Mouse (Mus musculus) forebrain, embryonic 11.5 days (tissue): ENCODE results near the gene Ncoa6. TPM values are rescaled to one million over a fixed set of nuclear protein-coding genes. Genes with fewer than 3 reads are reported as not detected.

Source experiments
- ATAC-seq: fragments of 200-750 bp; cut with Nextera tagmentation; replicated peaks from 2 replicates; pipeline ENCODE4 v1.8.0; 2017; ENCODE audit warnings: moderate TSS enrichment; ENCODE audit not compliant: low FRiP score
- DNase-seq: peaks from one replicate; pipeline ENCODE4 v3.0.0-alpha.2; 2017; ENCODE audit warnings: low spot score
- H3K27ac ChIP-seq: fragments of 300-500 bp; sonication (generic); 2 replicates; pipeline ENCODE4 v1.5.1; 2014; ENCODE audit warnings: low read depth, low read length
- H3K27me3 ChIP-seq: fragments of 300-500 bp; sonication (generic); 2 replicates; pipeline ENCODE4 v1.6.1; 2014; ENCODE audit warnings: mild to moderate bottlenecking, low read length, mixed read lengths; ENCODE audit not compliant: control insufficient read depth, insufficient read depth
- H3K36me3 ChIP-seq: fragments of 300-500 bp; sonication (generic); 2 replicates; pipeline ENCODE4 v1.6.1; 2014; ENCODE audit warnings: mild to moderate bottlenecking, low read length, moderate library complexity, mixed read lengths; ENCODE audit not compliant: control insufficient read depth, insufficient read depth
- H3K4me1 ChIP-seq: fragments of 300-500 bp; sonication (generic); replicated peaks from 2 replicates; pipeline ENCODE4 v1.6.1; 2014; ENCODE audit warnings: low read length, mixed read lengths; ENCODE audit not compliant: control insufficient read depth, insufficient read depth
- H3K4me2 ChIP-seq: fragments of 300-500 bp; sonication (generic); 2 replicates; pipeline ENCODE4 v1.6.1; 2014; ENCODE audit warnings: low read depth, mild to moderate bottlenecking, low read length, moderate library complexity, mixed read lengths; ENCODE audit not compliant: severe bottlenecking
- H3K4me3 ChIP-seq: fragments of 300-500 bp; sonication (generic); 2 replicates; pipeline ENCODE4 v1.5.1; 2014; ENCODE audit warnings: low read depth, low read length
- H3K9ac ChIP-seq: fragments of 300-500 bp; sonication (generic); 2 replicates; pipeline ENCODE4 v1.6.1; 2014; ENCODE audit warnings: low read length
- H3K9me3 ChIP-seq: fragments of 300-500 bp; sonication (generic); 2 replicates; pipeline ENCODE4 v1.6.1; 2016; ENCODE audit warnings: low read length, mixed read lengths; ENCODE audit not compliant: control insufficient read depth
- WGBS: fragments of 180-500 bp; shearing (Covaris S2); extraction: QIAGEN DNeasy Blood & Tissue Kit; methylation state at CpG from one replicate; pipeline ENCODE4 v1.1.7; 2014; 5-methylcytosine and 5-hydroxymethylcytosine counted together
- polyA plus RNA-seq: library from polyadenylated mRNA; unstranded; fragments of >200 nt; fragmentation: Nextera tagmentation; extraction: Ambion mirVana; gene quantifications from 2 replicates; pipeline ENCODE4 v1.2.1, GENCODE M21; 2014

Gene Ncoa6
- polyA plus RNA-seq, 1 experiment from 2014 or later, result 34.3 TPM

DNA sequence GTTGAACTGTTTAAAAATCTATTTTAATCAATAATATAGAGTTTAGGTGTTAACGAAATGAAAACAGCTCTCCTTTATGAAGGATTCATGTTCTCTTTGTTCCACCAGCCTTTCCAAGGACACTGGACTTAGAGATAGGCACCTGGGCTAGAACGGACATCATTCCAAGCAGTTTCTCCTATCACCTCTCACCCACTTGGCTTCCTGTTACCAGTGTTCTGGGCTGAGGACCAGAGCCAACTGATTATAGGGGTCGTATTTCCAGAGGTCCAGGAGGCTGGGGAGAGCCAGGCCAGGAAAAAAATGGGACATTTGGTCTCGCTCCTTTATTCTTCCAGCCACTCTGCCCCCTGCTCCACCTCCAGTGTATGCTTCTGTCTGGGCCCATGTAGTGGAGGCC is 101.2 kb downstream of the Ncoa6 start:
- H3K27me3 ChIP-seq, result no peaks in the 10 kb centered on the region
- H3K9me3 ChIP-seq, result no peaks in the 10 kb centered on the region
- H3K36me3 ChIP-seq, result no peaks in the 10 kb centered on the region
- 71% methylated on average over 4 of the region's 4 CpGs for WGBS
- no peak overlapping the region for H3K27ac ChIP-seq
- H3K9ac ChIP-seq, result no peak overlapping the region
- H3K4me2 ChIP-seq, result no peak overlapping the region
- no peak overlapping the region for H3K4me3 ChIP-seq
- H3K4me1 ChIP-seq, result no peaks in the 10 kb centered on the region
- ATAC-seq (no peak), DNase-seq (no peak)

DNA sequence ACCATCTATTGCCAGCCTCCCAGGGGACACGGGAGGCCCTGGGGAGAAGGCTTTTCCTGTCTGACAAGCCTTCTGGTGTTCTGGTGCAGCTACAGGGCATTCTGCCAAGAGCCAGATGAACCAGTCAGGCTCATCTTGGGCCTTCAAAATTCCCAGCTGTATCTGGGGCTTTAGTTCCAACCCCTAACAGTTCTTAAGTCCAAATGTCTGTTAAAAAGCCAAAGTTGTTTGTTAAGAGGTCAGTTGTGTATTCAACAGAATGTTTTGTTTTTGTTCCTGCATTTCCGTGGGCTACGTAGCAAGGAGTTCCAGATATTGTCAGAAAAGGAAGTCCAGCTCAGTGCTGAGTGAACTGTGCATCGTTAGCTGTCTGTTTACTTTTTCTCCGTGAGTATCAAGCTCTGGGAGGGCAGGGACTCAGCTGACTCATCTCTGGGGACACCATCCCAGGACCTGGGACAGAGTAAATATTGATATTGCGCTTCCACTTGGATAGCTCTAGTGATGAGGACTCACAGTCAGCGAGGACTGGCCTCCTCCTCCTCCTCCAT is 104.3 kb downstream of the Ncoa6 start:
- Histone ChIP-seq H3K9me3 (no peaks in the 10 kb centered on the region), H3K4me3 (no peak overlapping the region), H3K27ac (no peak overlapping the region), H3K36me3 (no peaks in the 10 kb centered on the region), H3K4me2 (no peak overlapping the region), H3K27me3 (no peaks in the 10 kb centered on the region), H3K9ac (no peak overlapping the region), H3K4me1 (no peaks in the 10 kb centered on the region)
- ATAC-seq (no peak), DNase-seq (no peak)
- 79% methylated on average over 7 of the region's 7 CpGs for WGBS

DNA sequence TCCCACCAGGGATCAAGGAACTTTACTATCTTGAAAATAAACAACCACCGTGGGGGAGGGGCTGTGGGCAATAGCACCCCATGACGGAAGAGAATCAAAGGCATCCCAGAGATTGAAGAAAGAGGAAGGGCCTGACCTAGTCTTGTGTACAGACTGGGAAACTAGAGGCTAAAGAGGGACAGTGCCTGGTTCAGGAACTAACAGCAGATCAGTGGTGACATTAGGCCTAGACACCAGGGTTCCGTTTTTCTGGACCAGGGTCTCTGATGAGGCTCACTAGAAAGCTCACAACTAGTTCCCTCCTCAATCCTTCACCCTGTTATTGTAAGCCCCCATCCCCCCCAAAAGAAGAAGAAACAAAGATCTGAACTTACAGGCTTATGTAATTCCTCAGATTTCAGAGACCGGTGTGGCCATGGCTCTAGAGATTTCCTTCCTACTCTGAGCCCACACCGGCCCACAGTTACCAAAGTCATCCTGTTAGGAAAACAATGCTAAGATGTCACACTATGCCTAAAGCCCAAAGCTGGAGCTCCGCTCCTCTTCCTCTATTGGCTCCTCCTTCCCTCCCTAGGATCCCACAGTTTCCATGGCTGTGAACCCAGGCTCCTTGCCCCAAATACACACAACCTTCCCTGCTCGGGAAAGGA is 105.9 kb downstream of the Ncoa6 start:
- Histone ChIP-seq H3K27ac (no peak overlapping the region), H3K4me2 (no peak overlapping the region), H3K4me1 (no peaks in the 10 kb centered on the region), H3K9me3 (no peaks in the 10 kb centered on the region), H3K36me3 (no peaks in the 10 kb centered on the region), H3K9ac (no peak overlapping the region), H3K27me3 (no peaks in the 10 kb centered on the region), H3K4me3 (no peak overlapping the region)
- WGBS, result 81% methylated on average over 7 of the region's 7 CpGs
- no peak for DNase-seq
- ATAC-seq, result no peak

DNA sequence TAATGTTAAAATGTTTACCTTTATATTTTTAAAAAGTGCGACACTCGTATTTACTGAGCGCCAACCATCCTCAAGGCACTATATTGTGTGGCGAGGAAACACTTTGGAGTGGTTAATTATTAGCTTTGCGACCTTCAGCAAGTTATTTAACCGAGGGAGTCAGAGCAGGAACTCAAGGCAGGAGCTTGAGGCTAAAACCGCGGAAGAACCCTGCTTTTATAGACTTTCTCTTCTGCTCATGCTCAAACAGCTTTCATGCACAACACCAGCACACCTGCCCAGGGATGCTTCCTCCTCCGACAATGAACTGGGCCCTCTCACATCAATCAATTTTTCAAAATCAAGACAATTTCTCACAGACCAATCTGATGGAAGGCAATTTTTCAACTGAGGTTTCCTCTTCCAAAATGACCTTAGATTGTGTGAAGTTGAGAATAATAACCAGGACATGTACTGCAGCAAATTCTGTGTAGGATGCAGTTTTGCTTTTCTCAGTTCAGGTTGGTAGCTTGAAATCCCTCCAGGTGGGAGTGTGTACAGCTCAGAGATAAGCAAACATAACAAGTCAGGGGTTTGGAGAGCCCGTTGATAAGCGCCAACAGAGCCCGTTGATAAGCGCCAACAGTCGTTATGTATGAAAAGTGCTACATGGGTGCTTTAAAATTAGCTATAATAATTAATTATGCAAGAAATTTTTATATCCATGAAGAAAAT is 115.9 kb downstream of the Ncoa6 start:
- Histone ChIP-seq H3K27ac (no peak overlapping the region), H3K9ac (peak overlapping the region; percentile 67), H3K36me3 (no peaks in the 10 kb centered on the region), H3K4me3 (peak overlapping the region; percentile 70), H3K4me1 (no peaks in the 10 kb centered on the region), H3K27me3 (no peaks in the 10 kb centered on the region), H3K9me3 (no peaks in the 10 kb centered on the region), H3K4me2 (peak overlapping the region; percentile 65)
- WGBS, result 38% methylated on average over 14 of the region's 14 CpGs
- ATAC-seq (peak; percentile 35), DNase-seq (no peak)

DNA sequence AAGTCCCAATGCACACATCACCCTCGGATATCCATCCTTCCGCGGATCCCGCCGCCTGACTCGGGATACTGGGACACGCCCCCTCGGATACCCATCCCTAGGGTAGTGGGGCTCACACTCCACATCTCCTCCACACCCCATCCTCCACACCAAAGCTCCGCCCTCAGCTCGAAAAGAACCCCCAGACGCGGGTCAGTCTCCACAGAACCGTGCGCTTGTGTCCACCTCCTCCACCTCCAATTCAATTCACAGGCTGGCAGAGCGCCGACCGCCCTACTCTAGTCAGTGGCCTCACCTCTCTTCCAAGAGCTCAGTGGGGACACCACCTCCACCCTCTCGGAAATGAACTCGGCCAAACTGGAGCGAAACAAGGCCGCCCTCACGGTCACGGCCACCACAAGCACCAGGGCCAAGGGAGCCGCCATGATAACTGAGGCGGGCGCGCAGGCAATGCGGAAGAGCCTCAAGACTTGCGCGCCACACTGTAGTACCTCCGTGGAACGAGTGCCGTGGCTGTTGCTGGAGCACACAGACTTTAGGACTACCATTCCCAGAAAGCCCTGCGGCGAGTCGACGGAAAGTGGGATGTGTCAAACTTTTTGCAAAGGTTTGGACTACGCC is 116.6 kb downstream of the Ncoa6 start, which contains the start of gene Pigu:
TSS of gene Pigu (minus strand) at position 460 of the 621 bp plus-strand sequence.
- Histone ChIP-seq H3K9me3 (no peaks in the 10 kb centered on the region), H3K27me3 (no peaks in the 10 kb centered on the region), H3K4me1 (no peaks in the 10 kb centered on the region), H3K36me3 (no peaks in the 10 kb centered on the region), H3K27ac (no peak within 1 kb of the TSS; the same call in 1 of the 2 replicates), H3K9ac (peak within 1 kb of the TSS; percentile 78), H3K4me2 (peak within 1 kb of the TSS; percentile 71), H3K4me3 (peak within 1 kb of the TSS; percentile 70)
- ATAC-seq, result peak; percentile 98
- WGBS, result under 1% methylated on average over 38 of the region's 38 CpGs
- DNase-seq, result peak; percentile 92

DNA sequence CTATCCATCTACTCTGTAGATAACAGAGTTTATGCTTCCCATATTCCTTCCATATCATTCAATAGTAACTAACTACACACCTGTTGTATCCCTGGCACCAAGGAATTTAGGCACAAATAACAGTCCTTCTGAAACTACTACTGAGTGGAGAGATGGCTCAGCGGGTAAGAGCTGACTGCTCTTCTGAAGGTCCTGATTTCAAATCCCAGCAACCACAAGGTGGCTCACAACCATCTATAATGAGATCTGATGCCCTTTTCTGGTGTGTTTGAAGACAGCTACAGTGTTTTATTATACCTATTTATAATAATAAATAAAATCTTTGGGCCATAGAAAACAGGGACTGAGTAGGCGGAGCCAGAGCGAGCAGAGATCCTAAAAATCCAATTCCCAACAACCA is 119.3 kb downstream of the Ncoa6 start:
- 90% methylated on average over 3 of the region's 3 CpGs for WGBS
- H3K4me2 ChIP-seq, result no peak overlapping the region
- no peak overlapping the region for H3K4me3 ChIP-seq
- no peaks in the 10 kb centered on the region for H3K9me3 ChIP-seq
- ATAC-seq (no peak), DNase-seq (no peak)
- H3K27ac ChIP-seq, result no peak overlapping the region
- no peaks in the 10 kb centered on the region for H3K27me3 ChIP-seq
- no peak overlapping the region for H3K9ac ChIP-seq
- no peaks in the 10 kb centered on the region for H3K4me1 ChIP-seq
- H3K36me3 ChIP-seq, result no peaks in the 10 kb centered on the region

DNA sequence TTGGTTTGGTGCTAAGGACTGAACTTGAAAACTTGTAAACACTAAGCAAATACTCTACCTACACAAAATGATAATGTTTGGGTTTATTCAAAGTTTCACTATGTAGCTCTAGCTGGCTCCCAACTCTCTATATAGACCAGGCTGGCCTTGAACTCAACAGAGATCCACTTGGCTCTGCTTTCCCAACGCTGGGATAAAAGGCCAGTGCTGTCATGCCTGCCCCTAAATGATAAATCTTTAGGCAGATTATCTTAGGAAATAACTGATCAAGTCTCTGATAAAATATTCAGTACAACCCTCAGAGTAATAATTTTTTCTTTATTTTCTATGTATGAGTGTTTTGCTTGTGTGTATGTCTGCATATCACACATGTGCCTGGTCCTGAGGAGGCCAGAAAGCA is 127.0 kb downstream of the Ncoa6 start:
- Histone ChIP-seq H3K4me2 (no peak overlapping the region), H3K9me3 (no peaks in the 10 kb centered on the region), H3K4me1 (no peaks in the 10 kb centered on the region), H3K36me3 (no peaks in the 10 kb centered on the region), H3K9ac (no peak overlapping the region), H3K27ac (no peak overlapping the region), H3K4me3 (no peak overlapping the region), H3K27me3 (no peaks in the 10 kb centered on the region)
- ATAC-seq, result no peak
- 91% methylated on average over 1 of the region's 1 CpGs for WGBS
- DNase-seq, result no peak
